Mouse (Mus musculus): ENCODE measurements around the gene Ccdc162.

Gene Ccdc162

GRCm38 (mm10) chr10:41675842-41676571 lies 40.4 kb downstream of the Ccdc162 start:
- no peak for TF ChIP-seq GATA4 (IDR thresholded peaks at IDR 0.05; ENCODE audit: insufficient replicate concordance, low read length)

GRCm38 (mm10) chr10:41675243-41675642 lies 41.2 kb downstream of the Ccdc162 start:
- no peak for TF ChIP-seq GATA4 (IDR thresholded peaks at IDR 0.05; ENCODE audit: insufficient replicate concordance, low read length)

- no peak for TF ChIP-seq GATA4 (IDR thresholded peaks at IDR 0.05; ENCODE audit: insufficient replicate concordance, low read length)
Measured at GRCm38 (mm10) chr10:41674362-41674761, 42.1 kb downstream of the Ccdc162 start.

- TF ChIP-seq GATA4 (IDR thresholded peaks at IDR 0.05; ENCODE audit: insufficient replicate concordance, low read length), result no peak
Measured at GRCm38 (mm10) chr10:41670196-41670595, 46.2 kb downstream of the Ccdc162 start.

GRCm38 (mm10) chr10:41665498-41665897 lies 50.9 kb downstream of the Ccdc162 start:
- no peak for TF ChIP-seq GATA4 (IDR thresholded peaks at IDR 0.05; ENCODE audit: insufficient replicate concordance, low read length)

GRCm38 (mm10) chr10:41652988-41653387 lies 63.4 kb downstream of the Ccdc162 start:
- no peak for TF ChIP-seq GATA4 (IDR thresholded peaks at IDR 0.05; ENCODE audit: insufficient replicate concordance, low read length)

- TF ChIP-seq GATA4 (IDR thresholded peaks at IDR 0.05; ENCODE audit: insufficient replicate concordance, low read length), result no peak
Measured at GRCm38 (mm10) chr10:41652094-41652775, 64.2 kb downstream of the Ccdc162 start.

- no peak for TF ChIP-seq GATA4 (IDR thresholded peaks at IDR 0.05; ENCODE audit: insufficient replicate concordance, low read length)
Measured at GRCm38 (mm10) chr10:41651532-41651931, 64.9 kb downstream of the Ccdc162 start.

- no peak for TF ChIP-seq GATA4 (IDR thresholded peaks at IDR 0.05; ENCODE audit: insufficient replicate concordance, low read length)
Measured at GRCm38 (mm10) chr10:41649186-41649585, 67.2 kb downstream of the Ccdc162 start.

GRCm38 (mm10) chr10:41638776-41639175 lies 77.7 kb downstream of the Ccdc162 start:
- no peak for TF ChIP-seq GATA4 (IDR thresholded peaks at IDR 0.05; ENCODE audit: insufficient replicate concordance, low read length)

- no peak for TF ChIP-seq GATA4 (IDR thresholded peaks at IDR 0.05; ENCODE audit: insufficient replicate concordance, low read length)
Measured at GRCm38 (mm10) chr10:41635276-41636033, 81.0 kb downstream of the Ccdc162 start.

GRCm38 (mm10) chr10:41633801-41634200 lies 82.6 kb downstream of the Ccdc162 start:
- TF ChIP-seq GATA4 (IDR thresholded peaks at IDR 0.05; ENCODE audit: insufficient replicate concordance, low read length), result no peak

GRCm38 (mm10) chr10:41632062-41632461 lies 84.4 kb downstream of the Ccdc162 start:
- no peak for TF ChIP-seq GATA4 (IDR thresholded peaks at IDR 0.05; ENCODE audit: insufficient replicate concordance, low read length)

GRCm38 (mm10) chr10:41626996-41627395 lies 89.4 kb downstream of the Ccdc162 start:
- TF ChIP-seq GATA4 (IDR thresholded peaks at IDR 0.05; ENCODE audit: insufficient replicate concordance, low read length), result no peak

GRCm38 (mm10) chr10:41619988-41620387 lies 96.4 kb downstream of the Ccdc162 start:
- no peak for TF ChIP-seq GATA4 (IDR thresholded peaks at IDR 0.05; ENCODE audit: insufficient replicate concordance, low read length)

- TF ChIP-seq GATA4 (IDR thresholded peaks at IDR 0.05; ENCODE audit: insufficient replicate concordance, low read length), result no peak
Measured at GRCm38 (mm10) chr10:41615487-41615886, 100.9 kb downstream of the Ccdc162 start.
